Comparison of ENCODE assay signal across 14 mouse cellular contexts in the genomic region with DNA sequence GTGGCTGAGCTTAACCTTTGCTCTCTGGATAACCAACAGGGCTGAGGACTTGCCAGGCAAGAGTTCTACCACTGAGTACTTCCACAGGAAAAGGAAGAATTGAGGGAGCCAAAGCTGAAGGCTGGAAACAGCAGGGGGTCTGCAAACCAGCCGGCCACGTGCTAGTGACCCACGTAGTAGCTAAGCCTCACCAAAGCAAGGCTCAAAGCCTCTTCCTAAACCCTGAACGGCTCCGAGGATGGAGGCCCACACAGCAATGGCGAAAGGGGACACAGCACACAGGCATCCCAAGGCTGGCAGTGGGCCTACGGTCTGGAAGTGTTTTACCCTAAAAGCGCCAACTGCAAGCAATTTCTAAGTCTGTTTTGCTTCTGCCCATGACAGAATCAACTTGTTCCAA. TPM values are rescaled to one million over a fixed set of nuclear protein-coding genes. Genes with fewer than 3 reads are reported as not detected.
A peak's percentile ranks its signal among the peaks of the same experiment; 100 is the strongest.
DNase-seq lines count a peak whose midpoint lies in the region; ATAC-seq lines count a peak whose summit lies in the region.
"Had no signal": no experiment of that assay in that cellular context is flagged by ENCODE, and none has a peak within 500 bp of the region (broad histone marks: within the 10 kb centered on the region; RNA-seq: fewer than 3 reads in every experiment).

No protein-coding gene starts in this region.

- DNase-seq in kidney, adult 9 months = peak; percentile 16
- DNase-seq in Muller cell, postnatal 12 days (ENCODE audit: inconsistent ontology term) = peak; percentile 31
- peak; percentile 35 to 42 for DNase-seq in cerebellum, adult 18-20 months
- DNase-seq in embryonic facial prominence, embryonic 14.5 days (ENCODE audit: low spot score) = peak; percentile 83
- no peak for DNase-seq in midbrain, embryonic 10.5 days (ENCODE audit: low spot score)
- DNase-seq in heart, postnatal 25 days (ENCODE audit: low spot score) = no peak
- DNase-seq: adrenal gland, postnatal 36 days; liver; thymus, postnatal 4 days had no signal

- no peak overlapping the region for H3K4me3 ChIP-seq in kidney, embryonic 15.5 days (replicated peaks)
- H3K4me3 ChIP-seq in embryonic facial prominence, embryonic 14.5 days (ENCODE audit: low read depth, low read length) = no peak overlapping the region
- no peak overlapping the region for H3K4me3 ChIP-seq in midbrain, embryonic 10.5 days
- H3K4me3 ChIP-seq: hindbrain, embryonic 15.5 days had no signal

- H3K36me3 ChIP-seq in kidney, embryonic 15.5 days = no peaks in the 10 kb centered on the region
- H3K36me3 ChIP-seq in embryonic facial prominence, embryonic 14.5 days (ENCODE audit: control insufficient read depth, insufficient read depth, low read length) = 0 out of 2 replicates have a peak, but pooled peaks cover 4% of the 10 kb centered on the region
- peaks cover 29% of the 10 kb centered on the region for H3K36me3 ChIP-seq in midbrain, embryonic 10.5 days

- H3K27ac ChIP-seq in kidney, embryonic 15.5 days = no peak overlapping the region
- peak overlapping the region; percentile 87 for H3K27ac ChIP-seq in embryonic facial prominence, embryonic 14.5 days (replicated peaks; ENCODE audit: low read depth, low read length)
- no peak overlapping the region for H3K27ac ChIP-seq in midbrain, embryonic 10.5 days (replicated peaks)
- H3K27ac ChIP-seq: hindbrain, embryonic 15.5 days had no signal

- 73% methylated on average over 8 of the region's 8 CpGs for WGBS in kidney, embryonic 15.5 days
- 21% methylated on average over 8 of the region's 8 CpGs for WGBS in embryonic facial prominence, embryonic 14.5 days
- 51% methylated on average over 8 of the region's 8 CpGs for WGBS in midbrain, embryonic 10.5 days

- no peaks in the 10 kb centered on the region for H3K27me3 ChIP-seq in kidney, embryonic 15.5 days
- no peaks in the 10 kb centered on the region for H3K27me3 ChIP-seq in embryonic facial prominence, embryonic 14.5 days (replicated peaks; ENCODE audit: control insufficient read depth, insufficient read depth, low read length)
- H3K27me3 ChIP-seq in midbrain, embryonic 10.5 days (ENCODE audit: low read depth, poor library complexity, severe bottlenecking) = no peaks in the 10 kb centered on the region
- H3K27me3 ChIP-seq: hindbrain, embryonic 15.5 days had no signal

- intact Hi-C loops in heart, postnatal 25 days (cut with DNase I) = no loop called here

- ATAC-seq in kidney, embryonic 15.5 days (replicated peaks; ENCODE audit: low FRiP score) = no peak
- ATAC-seq in embryonic facial prominence, embryonic 14.5 days (ENCODE audit: low read depth) = peak; percentile 33; the same call in 1 of the 2 replicates
- ATAC-seq in monocyte, adult 5-6 weeks (replicated peaks; ENCODE audit: insufficient number of reproducible peaks, low FRiP score, low TSS enrichment, poor library complexity, severe bottlenecking) = no peak
- ATAC-seq: CD4-positive, CD25-positive, alpha-beta regulatory T cell, adult 4 months; midbrain, embryonic 16.5 days had no signal

- no peaks in the 10 kb centered on the region for H3K9me3 ChIP-seq in kidney, embryonic 15.5 days (replicated peaks)
- H3K9me3 ChIP-seq in embryonic facial prominence, embryonic 14.5 days (ENCODE audit: control insufficient read depth, low read length) = 0 out of 2 replicates have a peak, but pooled peaks cover 3% of the 10 kb centered on the region
- H3K9me3 ChIP-seq in midbrain, embryonic 10.5 days (replicated peaks) = peaks cover 19% of the 10 kb centered on the region
- H3K9me3 ChIP-seq: hindbrain, embryonic 15.5 days had no signal

- no peak overlapping the region for H3K4me2 ChIP-seq in kidney, embryonic 15.5 days
- peak overlapping the region; percentile 6; the same call in 1 of the 2 replicates for H3K4me2 ChIP-seq in embryonic facial prominence, embryonic 14.5 days (ENCODE audit: low read depth, low read length)
- H3K4me2 ChIP-seq: hindbrain, embryonic 15.5 days had no signal

- no peaks in the 10 kb centered on the region for H3K4me1 ChIP-seq in kidney, embryonic 15.5 days
- peaks cover 12% of the 10 kb centered on the region for H3K4me1 ChIP-seq in embryonic facial prominence, embryonic 14.5 days (ENCODE audit: control insufficient read depth, insufficient read depth, low read length)
- peaks cover 5% of the 10 kb centered on the region for H3K4me1 ChIP-seq in midbrain, embryonic 10.5 days

- no peak overlapping the region for H3K9ac ChIP-seq in kidney, embryonic 15.5 days
- no peak overlapping the region for H3K9ac ChIP-seq in embryonic facial prominence, embryonic 14.5 days (ENCODE audit: low read depth, low read length)
- H3K9ac ChIP-seq: hindbrain, embryonic 15.5 days had no signal

RNA-seq across cellular contexts. Expression of a gene that starts 23.1 kb away (rescaled TPM):
- 3.4 and 3.8 TPM in 2 replicates for polyA plus RNA-seq in kidney, embryonic 15.5 days (2015; fragmentation: Nextera tagmentation; extraction: Ambion mirVana)
- 9.9 and 13.0 TPM in 2 replicates for polyA plus RNA-seq in embryonic facial prominence, embryonic 14.5 days (2014; fragmentation: Nextera tagmentation; extraction: Ambion mirVana)
- 0.43 to 3.5 TPM (median 1.6 TPM) in 3 replicates for total RNA-seq in monocyte, adult 5-6 weeks (2017)
- 19.0 and 28.6 TPM in 2 replicates for polyA plus RNA-seq in midbrain, embryonic 10.5 days (2016; fragmentation: Nextera tagmentation; extraction: Ambion mirVana)
- 1 to 10 TPM in 1 of 2 experiments, under 1 TPM in 1; 0.75 to 1.5 TPM for total RNA-seq in heart, postnatal 25 days (2021)

Comparison
In these comparisons a context has a peak if more than half of its experiments do, and no peak if none do; other contexts are left out.
1. DNase-seq: peak in kidney, adult 9 months (single experiment), Muller cell, postnatal 12 days (single experiment), cerebellum, adult 18-20 months (2 of 2) and embryonic facial prominence, embryonic 14.5 days (single experiment); none in midbrain, embryonic 10.5 days (single experiment) and heart, postnatal 25 days (single experiment).